Mouse (Mus musculus): ENCODE data around the gene Gm5592. TPM values are rescaled to one million over a fixed set of nuclear protein-coding genes. Genes with fewer than 3 reads are reported as not detected.
"Not testable (repeated sequence)": the region's sequence is repeated elsewhere in the genome, so short reads cannot be mapped to it uniquely, and the experiment has no call there.

Gene Gm5592
- not detected for total RNA-seq (2021)

DNA sequence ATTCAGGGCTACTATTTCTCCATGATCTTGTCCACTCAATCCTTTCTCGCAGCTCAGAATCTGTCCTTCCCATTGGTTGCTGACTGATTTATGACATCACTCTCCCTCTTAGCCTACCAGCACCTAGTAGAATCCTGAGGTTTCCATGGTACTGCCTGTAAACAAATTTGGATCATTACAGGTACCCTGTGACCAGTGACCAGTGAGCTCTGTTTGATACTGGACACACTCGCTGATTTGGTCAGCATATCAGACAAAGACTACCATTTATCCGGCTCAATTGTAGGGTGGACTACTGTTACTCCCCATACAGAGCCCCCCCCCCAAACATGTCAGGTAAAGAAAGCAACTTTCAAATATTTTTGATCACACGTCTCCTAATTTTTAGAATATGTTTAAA, at the start of gene Gm5592:
Gene Gm5592, plus strand, starts transcription at position 301 of the 400 bp plus-strand sequence.
- DNase-seq (ENCODE audit: extremely low spot score in 1 of 2, low spot score in 1 of 2): not testable (repeated sequence)

DNA sequence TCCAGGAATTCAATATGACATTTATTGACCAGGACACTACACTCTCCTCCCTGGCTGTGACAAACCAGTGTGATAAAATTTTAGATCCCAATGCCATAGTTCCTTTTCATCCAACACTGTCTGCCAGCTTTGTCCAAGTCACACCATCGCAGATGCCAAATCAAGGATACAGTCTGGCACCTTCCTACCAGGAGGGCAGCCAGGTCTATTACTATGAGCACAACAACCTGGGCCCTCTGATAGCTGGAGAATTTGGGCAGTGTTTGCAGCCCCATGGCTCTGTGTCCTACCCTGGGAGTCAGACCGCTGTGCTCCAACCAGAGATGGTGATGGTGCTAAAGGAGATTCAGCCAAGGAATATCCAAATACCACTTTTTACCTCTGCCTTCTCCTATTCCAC, 2.2 kb downstream of the Gm5592 start:
- not testable (repeated sequence) for DNase-seq (ENCODE audit: extremely low spot score in 1 of 2, low spot score in 1 of 2)

DNA sequence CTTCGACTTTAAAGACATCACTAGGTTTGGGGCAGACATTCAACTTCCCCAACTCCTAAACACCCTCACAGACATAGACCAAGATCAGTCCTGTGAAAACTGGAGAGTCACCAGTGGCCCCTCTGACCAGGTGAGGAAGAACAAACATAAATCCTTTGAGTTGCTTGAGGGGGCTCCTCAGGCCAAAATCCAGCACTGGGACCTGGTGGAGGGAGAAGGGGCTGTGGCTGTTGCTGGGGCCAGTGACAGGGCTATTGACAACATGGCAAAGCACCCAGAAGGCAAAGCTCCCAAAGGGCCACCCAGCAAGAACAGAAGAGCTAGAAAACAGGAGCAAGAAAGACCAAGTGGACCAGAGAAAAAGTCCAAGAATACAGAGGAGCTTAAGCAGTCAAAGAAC, 4.2 kb downstream of the Gm5592 start:
- DNase-seq (ENCODE audit: extremely low spot score in 1 of 2, low spot score in 1 of 2): not testable (repeated sequence)

DNA sequence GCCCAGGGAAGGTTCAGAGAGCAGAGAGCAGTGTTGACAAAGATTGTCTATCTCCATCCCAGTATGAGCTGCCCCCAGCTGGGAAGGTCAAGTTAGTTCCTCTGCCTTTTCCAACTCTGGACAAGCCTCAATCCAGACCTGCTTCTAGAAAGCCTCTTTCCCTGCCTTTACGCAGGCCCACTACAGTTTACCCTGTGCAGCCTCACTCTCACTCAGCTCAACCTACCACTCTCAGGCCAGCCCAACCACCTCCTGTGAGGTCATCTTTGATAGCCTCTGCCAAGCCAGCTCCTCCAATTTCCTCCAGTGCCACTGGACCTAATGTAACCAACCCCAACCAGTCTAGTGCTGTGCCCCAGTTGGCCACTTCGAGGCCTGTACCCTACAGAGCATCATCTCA, 4.9 kb downstream of the Gm5592 start:
- not testable (repeated sequence) for DNase-seq (ENCODE audit: extremely low spot score in 1 of 2, low spot score in 1 of 2)

DNA sequence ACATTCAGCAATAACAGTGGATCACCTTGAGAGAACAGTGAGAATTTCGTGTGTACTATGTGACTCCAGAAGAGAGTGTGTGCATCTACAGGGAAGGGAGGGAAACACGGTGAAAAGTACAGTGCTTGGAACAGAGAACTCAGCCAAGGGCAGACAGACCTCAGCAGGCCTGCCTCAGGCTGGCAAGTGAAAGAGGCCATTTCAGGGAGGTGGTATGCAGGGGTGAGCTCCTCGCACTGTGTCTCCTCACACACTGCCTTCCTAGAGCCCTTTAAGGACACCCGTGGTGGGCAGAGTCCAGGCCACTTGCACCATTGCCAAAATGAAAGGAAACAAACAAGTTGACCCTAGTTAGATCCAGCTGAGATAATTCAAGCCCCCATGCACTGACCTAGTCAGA, 40.0 kb downstream of the Gm5592 start:
- DNase-seq (ENCODE audit: extremely low spot score in 1 of 2, low spot score in 1 of 2): no peak

Other genes starting within 250 kb of the Gm5592 start
- gene 4930433I11Rik, start 166.3 kb upstream of the Gm5592 start, total RNA-seq (2021): not detected
- not detected for gene Gm4884, start 121.1 kb upstream of the Gm5592 start, total RNA-seq (2021)
- 10 to 100 TPM; 11.8 to 12.1 TPM for gene AI987944, start 239.5 kb downstream of the Gm5592 start, total RNA-seq (2021)